Mouse (Mus musculus): Measurements from ENCODE around the gene Sorcs2. TPM values are rescaled to one million over a fixed set of nuclear protein-coding genes. Genes with fewer than 3 reads are reported as not detected.
A peak's percentile ranks its signal among the peaks of the same experiment; 100 is the strongest.
"Not testable (repeated sequence)": the region's sequence is repeated elsewhere in the genome, so short reads cannot be mapped to it uniquely, and the experiment has no call there.

The Sorcs2 gene
- total RNA-seq, 2 experiments from 2014 or later: 0.94 to 2.3 TPM

DNA sequence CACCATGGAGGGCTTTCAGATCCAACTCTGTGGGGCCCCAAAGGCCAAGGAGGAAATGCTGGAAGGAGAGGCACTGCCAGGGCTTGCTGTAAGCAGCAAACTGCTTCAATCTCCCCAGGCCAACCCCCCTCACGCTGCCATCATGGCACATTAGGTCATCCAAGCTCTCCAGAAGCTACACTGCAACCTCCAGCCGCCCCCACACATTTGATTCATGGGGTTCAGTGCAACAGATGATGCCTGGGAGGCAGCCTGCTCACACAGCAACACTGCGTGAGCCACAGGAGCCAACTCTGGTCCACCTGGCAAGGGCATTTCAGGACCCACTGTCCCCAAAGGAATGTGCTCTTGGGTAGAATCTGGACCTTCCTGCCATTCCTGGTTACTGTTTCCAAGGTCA lies 21.9 kb upstream of the Sorcs2 start:
- no peak overlapping the region for H3K4me3 ChIP-seq
- DNase-seq: no peak
- intact Hi-C loops (cut with DNase I): no loop called here
- no peak for TF ChIP-seq CTCF (IDR thresholded peaks at IDR 0.05)
- H3K27ac ChIP-seq: no peak overlapping the region

- intact Hi-C loops (cut with DNase I): no loop called here
- Histone ChIP-seq H3K4me3 (no peak overlapping the region), H3K27ac (no peak overlapping the region)
- no peak for DNase-seq
- no peak for TF ChIP-seq CTCF (IDR thresholded peaks at IDR 0.05)
Measured at GRCm38 (mm10) chr5:36414712-36415331, 16.9 kb upstream of the Sorcs2 start.

GRCm38 (mm10) chr5:36398463-36399364 lies 775 bp upstream of the Sorcs2 start:
- peak; percentile 70 for TF ChIP-seq CTCF (IDR thresholded peaks at IDR 0.05)
- intact Hi-C loops (cut with DNase I): loop anchor here (1.0 kb wide), 2 partner anchors 75 to 365 kb away; no protein-coding TSS in a partner anchor
- H3K27ac ChIP-seq: no peak overlapping the region
- peak overlapping the region; percentile 26 for H3K4me3 ChIP-seq
- DNase-seq: peak; percentile 79

- Histone ChIP-seq H3K27ac (peak overlapping the region; percentile 70), H3K4me3 (peak overlapping the region; percentile 81)
- no peak for TF ChIP-seq CTCF (IDR thresholded peaks at IDR 0.05)
- DNase-seq: no peak
- intact Hi-C loops (cut with DNase I): loop anchor here (2.0 kb wide), 1 partner anchor 415 kb away; no protein-coding TSS in a partner anchor
Measured at GRCm38 (mm10) chr5:36397384-36397759, 567 bp downstream of the Sorcs2 start.

GRCm38 (mm10) chr5:36396491-36397383 lies 1.2 kb downstream of the Sorcs2 start:
- intact Hi-C loops (cut with DNase I): loop anchor here (2.0 kb wide), 1 partner anchor 414 kb away; no protein-coding TSS in a partner anchor
- DNase-seq: no peak
- no peak for TF ChIP-seq CTCF (IDR thresholded peaks at IDR 0.05)
- peak overlapping the region; percentile 70 for H3K27ac ChIP-seq
- peak overlapping the region; percentile 81 for H3K4me3 ChIP-seq

DNA sequence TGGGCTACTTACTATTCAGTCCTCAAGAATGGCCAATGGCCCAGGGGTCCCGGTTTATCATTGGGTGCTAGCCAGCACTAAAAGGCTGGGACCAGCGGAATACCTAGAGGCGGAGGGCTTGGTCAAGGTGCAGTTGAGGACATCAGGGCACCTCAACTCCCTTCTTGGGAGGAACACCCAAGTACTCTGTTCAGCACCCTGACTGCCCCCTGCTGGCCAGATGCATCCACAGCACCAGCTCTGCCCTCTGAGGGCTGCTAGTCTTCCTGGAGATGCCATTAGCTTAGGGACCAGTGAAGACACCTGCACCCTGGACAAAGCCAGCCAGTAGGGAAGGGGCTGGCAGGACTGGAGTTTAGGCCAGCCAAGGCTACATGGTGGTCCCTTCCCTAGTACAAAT lies 1.9 kb downstream of the Sorcs2 start:
- peak; percentile 82 for DNase-seq
- Histone ChIP-seq H3K4me3 (peak overlapping the region; percentile 81; the same call in 1 of the 2 replicates), H3K27ac (no peak overlapping the region)
- peak; percentile 80 for TF ChIP-seq CTCF (IDR thresholded peaks at IDR 0.05)
- intact Hi-C loops (cut with DNase I): loop anchor here (2.0 kb wide), 1 partner anchor 413 kb away; no protein-coding TSS in a partner anchor

DNA sequence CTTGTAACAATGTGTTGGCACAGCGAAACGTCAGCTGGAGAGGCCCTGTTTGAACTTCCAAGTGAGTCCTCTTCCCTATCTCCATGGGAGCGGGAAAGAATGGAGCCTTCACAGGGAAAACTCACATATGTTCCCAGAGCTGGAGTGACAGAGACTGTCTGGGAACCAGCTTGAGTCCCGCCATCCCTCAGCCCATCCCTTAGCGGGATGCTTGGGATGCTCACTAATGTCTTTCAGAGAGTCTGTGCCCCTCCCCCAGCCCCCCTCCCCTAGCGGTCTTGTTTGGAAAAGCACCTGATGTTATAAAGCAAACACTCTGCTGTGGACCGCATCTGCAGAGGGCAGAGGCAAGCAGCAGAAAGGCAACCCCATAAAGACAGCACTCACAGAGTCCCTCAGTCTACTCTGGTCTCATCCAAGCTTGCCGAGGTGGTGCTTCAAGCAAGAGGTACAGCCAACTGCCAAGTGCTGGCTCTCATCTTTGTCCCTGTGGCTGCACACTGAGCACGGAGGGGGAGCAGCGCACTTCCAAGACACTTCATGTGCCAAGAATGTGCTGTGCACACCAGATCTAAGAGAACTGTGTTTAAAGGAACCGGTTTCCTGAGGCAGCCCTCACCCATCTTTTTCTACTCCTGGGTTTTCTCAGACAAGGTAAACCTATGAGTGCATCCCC lies 3.0 kb downstream of the Sorcs2 start:
- H3K4me3 ChIP-seq: no peak overlapping the region
- TF ChIP-seq CTCF (IDR thresholded peaks at IDR 0.05): peak; percentile 21; the same call in 1 of the 2 replicates
- DNase-seq: no peak
- intact Hi-C loops (cut with DNase I): no loop called here
- H3K27ac ChIP-seq: no peak overlapping the region

DNA sequence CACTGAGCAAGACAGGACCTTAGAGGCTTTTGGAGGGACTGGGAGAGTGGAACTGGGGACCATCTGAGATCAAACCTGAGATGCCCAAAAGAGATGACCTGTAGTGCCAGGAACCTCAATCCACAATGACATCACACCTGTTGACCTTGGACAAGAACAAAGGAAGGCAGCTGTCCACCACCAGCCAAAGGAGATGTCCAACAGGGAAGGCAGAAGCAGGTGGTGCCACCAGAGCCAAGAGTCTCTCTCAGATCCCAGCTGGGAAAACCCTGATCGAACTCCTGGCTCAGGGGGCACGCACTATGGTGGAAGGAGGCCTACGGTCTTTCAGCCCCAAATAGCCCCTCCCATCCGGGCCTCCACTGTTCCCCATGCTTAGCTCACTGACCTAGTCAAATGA lies 6.2 kb downstream of the Sorcs2 start:
- no peak for DNase-seq
- intact Hi-C loops (cut with DNase I): no loop called here
- no peak overlapping the region for H3K4me3 ChIP-seq
- no peak overlapping the region for H3K27ac ChIP-seq
- TF ChIP-seq CTCF (IDR thresholded peaks at IDR 0.05): no peak

DNA sequence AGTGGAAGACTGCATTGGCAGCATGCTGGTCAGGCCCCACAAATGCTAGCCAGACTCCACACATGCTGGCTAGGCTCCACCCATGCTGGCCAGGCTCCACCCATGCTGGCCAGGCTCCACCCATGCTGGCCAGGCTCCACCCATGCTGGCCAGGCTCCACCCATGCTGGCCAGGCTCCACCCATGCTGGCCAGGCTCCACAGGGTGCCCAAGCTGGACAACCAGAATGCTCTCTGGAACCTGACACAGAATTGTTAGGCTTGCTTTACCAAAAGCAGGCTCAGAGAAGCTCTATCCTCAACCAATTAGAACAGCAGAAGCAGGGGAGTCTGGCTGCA lies 7.4 kb downstream of the Sorcs2 start:
- DNase-seq; intact Hi-C loops (cut with DNase I); H3K4me3 ChIP-seq; H3K27ac ChIP-seq: not testable (repeated sequence)

DNA sequence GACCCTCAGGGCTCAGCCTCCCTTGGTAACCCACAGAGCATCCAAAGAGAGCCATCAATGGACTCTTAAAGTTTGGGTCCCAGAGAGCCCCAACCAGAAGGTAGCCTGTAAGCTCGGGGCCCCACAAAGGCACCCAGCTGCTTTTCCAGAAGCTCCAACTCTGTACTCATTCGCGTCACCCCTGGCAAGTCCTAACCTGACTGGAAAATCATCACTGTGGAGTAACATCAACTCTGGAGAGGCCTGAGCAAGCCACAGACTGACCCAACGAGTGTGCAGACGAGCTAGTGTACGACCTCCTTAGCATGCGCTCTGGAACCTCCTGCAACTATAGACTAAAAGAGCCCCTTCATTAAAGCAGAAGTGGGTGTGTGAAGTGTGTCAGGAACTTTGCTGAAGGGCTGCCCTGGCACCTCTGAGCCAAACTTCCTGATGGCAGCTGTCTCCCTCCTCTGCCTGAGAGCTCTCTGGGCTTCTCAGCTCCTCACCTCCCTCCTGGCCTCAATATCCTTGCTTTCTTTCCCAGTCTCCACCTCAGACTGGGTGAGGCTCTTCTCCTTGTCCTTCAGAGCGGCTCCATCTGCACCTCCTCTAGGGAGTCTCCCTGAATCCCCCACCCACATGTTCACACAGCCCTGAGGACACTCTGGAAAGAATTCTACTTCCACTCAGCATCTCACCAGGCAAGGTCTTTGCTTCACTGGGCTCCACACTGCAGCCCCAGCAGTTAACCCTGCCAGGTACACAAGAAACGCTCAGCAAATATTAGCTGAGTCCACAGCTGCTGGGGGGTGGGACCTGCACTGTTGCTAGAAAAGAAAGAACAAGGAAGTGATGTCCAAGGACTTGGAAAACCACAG lies 8.0 kb downstream of the Sorcs2 start:
- H3K4me3 ChIP-seq: no peak overlapping the region
- intact Hi-C loops (cut with DNase I): no loop called here
- TF ChIP-seq CTCF (IDR thresholded peaks at IDR 0.05): no peak
- no peak for DNase-seq
- peak overlapping the region; percentile 35; the same call in 1 of the 2 replicates for H3K27ac ChIP-seq

DNA sequence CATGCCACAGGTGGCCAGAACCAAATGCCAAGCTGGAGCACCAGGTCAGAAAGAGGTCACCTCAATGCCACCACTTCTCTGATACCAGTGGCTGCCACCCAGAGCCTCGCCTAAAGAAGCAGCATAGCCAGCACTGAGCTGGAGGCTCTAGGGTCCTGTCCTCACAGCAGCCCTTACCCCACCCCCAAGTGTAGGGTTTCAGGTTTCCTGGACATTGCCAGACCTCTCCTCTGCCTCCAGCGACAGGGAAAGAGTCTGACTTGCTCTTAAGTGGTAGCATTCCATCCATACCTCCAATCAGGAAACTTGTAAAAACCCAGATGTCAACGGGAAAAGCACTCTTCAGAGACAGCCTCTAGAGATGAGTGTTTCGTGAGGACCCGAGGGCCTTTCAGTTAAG lies 12.9 kb downstream of the Sorcs2 start:
- Histone ChIP-seq H3K4me3 (no peak overlapping the region), H3K27ac (peak overlapping the region; percentile 40; the same call in 1 of the 2 replicates)
- intact Hi-C loops (cut with DNase I): no loop called here
- TF ChIP-seq CTCF (IDR thresholded peaks at IDR 0.05): no peak
- DNase-seq: peak; percentile 65
